Mouse (Mus musculus): ENCODE measurements around the gene Tmem178.

DNA sequence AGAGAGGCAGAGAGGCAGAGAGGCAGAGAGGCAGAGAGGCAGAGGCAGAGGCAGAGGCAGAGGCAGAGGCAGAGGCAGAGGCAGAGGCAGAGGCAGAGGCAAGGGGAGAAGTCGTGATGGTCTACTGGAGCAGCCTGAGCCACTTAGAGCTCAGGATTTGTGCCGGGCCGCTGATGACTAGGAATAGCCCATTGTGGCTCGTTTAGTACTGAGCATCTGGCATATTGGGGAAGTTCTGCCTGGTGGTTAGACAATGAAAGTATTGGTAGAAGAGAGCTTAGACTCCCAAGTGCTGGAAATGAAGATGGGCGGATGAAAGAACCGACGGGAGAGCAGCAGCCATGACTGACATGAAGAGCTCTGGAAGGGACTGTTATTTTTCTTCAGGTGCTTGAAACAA lies 11.0 kb downstream of the Tmem178 start:
- TF ChIP-seq CTCF (conservative IDR thresholded peaks at IDR 0.05; ENCODE audit: insufficient read depth, insufficient read length, low read depth, low read length), result no peak
- no peak for TF ChIP-seq POLR2A (IDR thresholded peaks at IDR 0.05; ENCODE audit: low read depth, low read length)

Measured in kidney, adult 2 months (tissue).